Mouse (Mus musculus): ENCODE measurements around the gene Myo19. TPM values are rescaled to one million over a fixed set of nuclear protein-coding genes. Genes with fewer than 3 reads are reported as not detected.
"Not testable (repeated sequence)": the region's sequence is repeated elsewhere in the genome, so short reads cannot be mapped to it uniquely, and the experiment has no call there.

Gene Myo19
- 10.4 and 16.7 TPM in 2 replicates for polyA plus RNA-seq (2012; rRNA removed)

GRCm38 (mm10) chr11:84879772-84880464 lies at the start of gene Myo19, which contains the start of gene Pigw:
Myo19 (plus strand) TSS chr11:84880148.
Pigw (minus strand) TSS chr11:84880285.
- no peak for DNase-seq (ENCODE audit: low read depth)

DNA sequence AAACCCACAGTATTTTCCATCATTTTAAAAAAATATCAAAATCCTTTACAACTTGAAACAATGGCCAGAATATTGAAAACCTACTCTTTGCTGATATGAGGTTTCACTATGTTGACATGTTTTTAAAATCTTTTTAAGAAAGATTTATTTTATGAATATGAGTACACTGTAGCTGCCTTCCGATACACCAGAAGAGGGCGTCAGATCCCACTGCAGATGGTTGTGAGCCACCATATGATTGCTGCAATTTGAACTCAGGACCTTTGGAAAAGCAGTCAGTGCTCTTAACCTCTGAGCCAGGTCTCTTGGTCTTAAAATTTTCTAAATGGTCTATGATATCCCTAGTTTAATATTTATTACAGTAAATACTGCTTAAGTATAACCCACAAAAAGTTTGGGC lies 40.6 kb upstream of the Myo19 start:
- no peak for DNase-seq (ENCODE audit: low read depth)

DNA sequence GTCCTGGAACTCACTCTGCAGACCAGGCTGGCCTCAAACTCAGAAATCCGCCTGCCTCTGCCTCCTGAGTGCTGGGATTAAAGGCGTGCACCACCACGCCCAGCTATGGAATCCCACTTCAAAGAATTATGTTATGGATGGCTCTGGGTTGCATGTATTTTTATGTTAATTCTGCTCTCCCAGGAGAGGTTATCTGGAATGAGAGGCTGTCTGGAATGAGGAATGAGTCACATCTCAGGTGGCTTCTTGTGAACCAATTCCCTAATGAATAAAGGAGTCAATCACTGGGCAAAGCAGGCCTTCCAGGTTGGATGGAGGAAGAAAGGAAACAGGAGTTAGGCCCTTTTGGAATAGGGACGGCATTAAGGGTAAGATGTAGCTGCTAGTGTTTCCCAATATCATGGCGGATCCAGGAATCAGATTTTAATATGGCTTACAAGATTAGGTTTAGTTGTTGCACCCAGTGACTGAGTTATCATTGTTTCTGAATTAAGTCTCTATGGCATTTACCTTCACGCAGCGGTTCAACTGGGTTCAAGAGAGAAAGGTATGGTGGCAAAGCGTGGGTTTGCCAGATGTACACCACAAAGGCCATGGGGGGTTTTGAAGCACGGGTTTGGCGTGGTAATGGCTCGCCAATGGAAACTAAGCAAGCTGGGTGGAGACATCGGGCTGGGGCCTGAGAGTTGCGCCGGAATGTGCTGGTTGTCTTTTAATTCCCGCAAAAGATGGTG lies 33.0 kb upstream of the Myo19 start:
- no peak for DNase-seq (ENCODE audit: low read depth)

- no peak for DNase-seq (ENCODE audit: low read depth)
Measured at GRCm38 (mm10) chr11:84847475-84848090, 32.4 kb upstream of the Myo19 start.

- no peak for DNase-seq (ENCODE audit: low read depth)
Measured at GRCm38 (mm10) chr11:84855285-84855684, 24.7 kb upstream of the Myo19 start.

GRCm38 (mm10) chr11:84865268-84865667 lies 14.7 kb upstream of the Myo19 start:
- no peak for DNase-seq (ENCODE audit: low read depth)

GRCm38 (mm10) chr11:84867586-84867985 lies 12.4 kb upstream of the Myo19 start:
- DNase-seq (ENCODE audit: low read depth): no peak

GRCm38 (mm10) chr11:84868786-84869259 lies 11.1 kb upstream of the Myo19 start:
- no peak for DNase-seq (ENCODE audit: low read depth)

DNA sequence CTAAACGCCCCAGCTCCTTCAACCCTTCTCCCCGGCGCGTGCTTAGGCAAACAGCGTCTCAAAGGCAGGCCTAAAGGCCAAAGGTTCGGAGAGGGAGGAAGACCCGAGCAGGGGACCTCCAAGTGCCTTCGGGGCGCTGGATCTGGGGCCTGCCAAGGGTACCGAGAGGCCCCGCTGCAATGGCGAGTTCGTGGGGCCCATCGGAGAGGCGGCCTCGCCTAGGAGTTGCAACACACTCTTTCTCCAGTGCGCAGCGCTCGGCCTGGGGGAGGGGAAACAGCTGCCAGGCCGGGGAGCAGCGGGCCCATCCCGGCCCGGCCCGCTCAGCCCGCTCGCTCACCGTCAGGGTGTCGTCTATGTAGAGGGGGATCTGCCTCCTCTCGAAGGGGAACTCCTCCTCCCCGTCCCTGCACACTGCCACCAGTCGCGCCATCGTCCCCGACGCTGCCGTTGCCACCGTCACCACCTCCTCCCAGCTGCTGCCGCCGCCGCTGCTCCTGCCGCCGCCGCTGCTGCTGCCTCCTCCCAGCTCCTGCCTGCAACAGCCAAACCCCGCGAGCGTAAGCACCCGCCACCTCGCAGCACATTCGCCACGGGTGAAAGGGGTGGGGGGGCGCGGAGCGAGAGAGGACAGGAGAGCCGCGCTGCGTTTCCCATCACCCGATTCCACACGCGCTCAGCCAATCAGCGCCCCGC lies 10.3 kb upstream of the Myo19 start:
- DNase-seq (ENCODE audit: low read depth): no peak

DNA sequence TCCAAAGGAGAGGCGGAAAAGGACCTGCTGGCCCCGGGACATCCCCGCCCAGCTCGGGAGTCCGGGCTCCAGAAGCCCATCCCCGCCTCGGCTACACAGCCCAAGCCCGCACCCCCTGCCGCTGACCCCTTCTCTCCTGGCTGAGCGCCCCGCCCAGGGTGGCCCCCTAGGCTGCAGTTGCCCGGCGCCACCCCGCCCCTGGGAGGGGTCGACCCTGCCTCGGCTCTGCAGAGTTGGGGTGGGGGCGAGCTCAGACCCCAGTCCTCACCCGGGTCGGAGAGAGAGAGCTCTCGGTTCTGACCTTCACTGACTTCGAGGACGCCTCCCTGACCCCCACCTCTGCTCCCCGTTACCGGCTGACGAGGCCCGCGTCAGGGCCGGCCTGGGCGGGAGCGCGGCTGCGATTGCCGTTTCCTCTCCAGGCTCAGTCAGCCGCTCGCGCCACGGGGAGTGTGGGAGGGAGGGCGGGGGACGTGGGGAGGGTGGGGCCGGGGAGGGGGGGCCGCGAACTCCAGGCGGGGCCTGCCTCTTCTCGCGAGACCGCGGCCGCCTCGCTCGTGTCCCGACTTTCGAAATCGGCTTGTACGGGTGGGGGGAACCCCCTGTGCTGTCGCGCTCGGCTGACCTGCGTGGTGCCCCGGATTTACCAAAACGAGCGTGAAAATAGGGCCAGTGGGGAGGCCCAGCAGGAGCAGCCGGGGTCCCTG lies 9.5 kb upstream of the Myo19 start, which contains the start of gene Ggnbp2:
TSS of gene Ggnbp2 (minus strand) at position 481 of the 707 bp plus-strand sequence.
- no peak for DNase-seq (ENCODE audit: low read depth)

DNA sequence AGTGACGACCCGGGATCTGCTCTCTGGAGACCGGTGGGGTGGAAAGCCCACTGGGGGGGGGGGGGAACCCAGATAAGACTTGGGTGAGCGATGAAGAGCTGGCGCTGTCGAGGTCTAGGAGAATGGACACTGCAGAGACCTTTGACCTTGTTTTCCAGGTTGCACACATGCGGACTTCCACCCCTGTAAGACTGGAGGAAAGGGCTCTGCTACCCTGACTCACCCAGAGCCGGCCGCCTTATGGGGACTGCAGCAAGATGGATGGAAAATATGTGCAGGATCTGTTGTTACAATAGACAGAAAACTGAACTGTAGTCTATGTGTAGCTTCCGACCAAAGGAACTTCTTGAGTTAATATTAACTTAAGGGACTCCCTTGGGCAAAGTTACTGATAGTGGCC lies 8.9 kb upstream of the Myo19 start:
- no peak for DNase-seq (ENCODE audit: low read depth)

GRCm38 (mm10) chr11:84871548-84872069 lies 8.3 kb upstream of the Myo19 start:
- no peak for DNase-seq (ENCODE audit: low read depth)

DNA sequence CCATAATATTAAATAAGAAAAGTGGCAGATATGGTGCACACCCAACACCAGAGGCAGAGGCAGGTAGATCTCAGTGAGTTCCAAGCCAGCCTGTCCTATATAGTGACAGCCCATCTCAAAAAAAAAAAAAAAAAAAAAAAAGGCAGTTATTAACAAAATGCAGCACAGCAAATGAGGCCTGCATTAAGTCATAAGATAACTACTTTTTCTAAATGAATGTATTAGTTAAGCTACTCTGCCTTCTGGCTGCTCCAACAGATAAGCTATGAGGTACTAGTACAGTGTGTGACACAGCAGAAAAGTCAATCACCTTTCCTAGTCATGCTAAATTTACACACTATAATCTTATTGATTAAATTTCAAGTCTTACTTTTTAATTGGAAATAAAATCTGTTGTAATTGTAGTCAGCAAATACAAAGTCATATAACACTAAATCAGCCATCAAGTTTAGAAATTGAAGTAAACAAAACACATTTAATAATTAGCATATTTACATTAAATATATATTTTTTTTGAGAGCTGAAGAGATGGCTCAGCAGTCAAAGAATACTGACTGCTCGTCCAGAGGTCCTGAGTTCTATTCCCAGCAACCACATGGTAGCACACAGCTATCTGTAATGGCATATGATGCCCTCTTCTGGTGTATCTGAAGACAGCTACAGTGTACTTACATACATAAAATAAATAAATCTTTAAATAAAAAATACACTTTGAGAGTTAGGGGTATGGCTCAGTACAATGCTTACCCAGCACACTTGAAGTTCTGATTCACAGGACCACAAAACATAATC lies 6.7 kb upstream of the Myo19 start:
- no peak for DNase-seq (ENCODE audit: low read depth)

- DNase-seq (ENCODE audit: low read depth): not testable (repeated sequence)
Measured at GRCm38 (mm10) chr11:84876020-84876419, 3.9 kb upstream of the Myo19 start.

DNA sequence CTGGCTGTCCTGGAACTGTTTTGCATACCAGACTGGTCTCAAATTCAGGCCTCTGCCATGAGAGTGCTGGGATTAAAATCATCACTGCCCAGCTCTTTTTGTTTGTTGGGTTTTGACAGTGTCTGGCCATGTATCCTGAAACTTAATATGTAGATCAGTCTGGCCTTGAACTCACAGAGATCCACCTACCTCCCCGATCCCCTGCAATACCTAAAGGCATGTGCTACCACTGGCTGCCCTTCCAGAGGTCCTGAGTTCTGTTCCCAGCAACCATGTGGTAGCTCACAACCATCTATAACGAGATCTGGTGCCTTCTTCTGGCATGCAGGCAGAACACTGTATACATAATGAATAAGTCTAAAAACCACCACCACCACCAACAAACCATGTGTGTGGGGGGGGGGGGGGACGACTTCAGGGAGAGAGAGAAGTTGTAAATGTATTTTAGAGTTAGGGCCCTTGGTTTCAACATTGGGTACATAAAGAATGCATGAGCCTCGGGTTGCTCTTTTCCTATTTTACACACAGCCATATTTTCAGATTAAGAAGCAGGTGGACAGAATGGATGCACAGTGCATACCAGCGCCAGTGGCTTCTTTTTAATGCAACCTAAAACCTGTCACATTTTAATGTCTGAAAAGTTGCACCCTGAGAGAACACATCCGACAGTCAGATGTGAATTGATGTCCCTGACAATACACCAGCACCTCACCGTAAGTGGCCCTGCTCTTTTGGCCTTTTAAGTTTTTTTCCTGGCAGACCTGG lies 759 bp upstream of the Myo19 start:
- no peak for DNase-seq (ENCODE audit: low read depth)

- DNase-seq (ENCODE audit: low read depth): no peak
Measured at GRCm38 (mm10) chr11:84880465-84880961, 565 bp downstream of the Myo19 start.

- no peak for DNase-seq (ENCODE audit: low read depth)
Measured at GRCm38 (mm10) chr11:84880971-84881370, 1.0 kb downstream of the Myo19 start.

- DNase-seq (ENCODE audit: low read depth): no peak
Measured at GRCm38 (mm10) chr11:84882346-84882745, 2.4 kb downstream of the Myo19 start.

GRCm38 (mm10) chr11:84885238-84885637 lies 5.3 kb downstream of the Myo19 start:
- no peak for DNase-seq (ENCODE audit: low read depth)
